Mouse (Mus musculus) B cell, adult 2 months (primary cell): Measurements from ENCODE around the gene Lsp1.
A peak's percentile ranks its signal among the peaks of the same experiment; 100 is the strongest.

Experiments used
- DNase-seq, 2 experiments: peaks; one replicate each; pipeline ENCODE4 v3.0.0; 2022

Gene Lsp1

DNA sequence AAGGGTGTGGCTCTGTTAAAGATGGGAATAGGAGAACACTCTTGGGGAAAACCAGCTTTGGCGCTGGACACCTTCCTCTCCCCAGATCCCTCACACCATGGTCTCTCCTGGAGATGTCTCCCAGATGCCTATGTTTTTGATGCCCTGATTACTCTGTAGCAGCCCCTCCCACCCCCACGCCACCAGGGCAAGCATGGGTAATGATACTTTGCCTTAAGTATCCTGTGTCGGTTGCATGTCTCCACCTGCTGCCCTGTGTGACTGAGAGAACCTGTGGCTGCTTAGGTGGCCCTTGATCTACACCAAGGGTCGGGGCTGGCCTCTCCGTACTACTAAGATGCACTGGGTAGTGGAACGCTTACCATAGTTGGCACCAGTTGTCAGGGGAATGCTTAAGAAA lies 17.4 kb downstream of the Lsp1 start:
- DNase-seq, result no peak

GRCm38 (mm10) chr7:142478574-142478973 lies 18.0 kb downstream of the Lsp1 start:
- DNase-seq, result no peak

DNA sequence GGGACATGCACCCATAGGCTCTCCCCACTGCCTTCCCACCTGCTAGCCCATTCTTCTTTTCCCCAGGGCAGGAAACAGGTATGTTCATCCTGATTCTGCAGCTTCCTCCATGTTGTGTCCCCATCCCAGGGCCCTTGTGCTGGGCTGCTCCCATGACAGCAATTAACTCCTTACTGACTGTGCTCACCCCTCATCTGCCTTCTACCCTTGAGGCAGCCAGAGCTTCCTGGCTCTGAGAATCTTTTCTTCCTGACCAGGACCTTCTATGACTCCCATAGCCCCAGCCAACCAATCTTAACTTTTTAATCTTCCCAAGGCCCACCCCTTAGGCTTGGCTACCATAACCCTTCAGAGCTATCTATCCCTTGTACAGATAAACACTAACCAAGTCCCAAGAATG lies 18.7 kb downstream of the Lsp1 start:
- DNase-seq, result no peak

DNA sequence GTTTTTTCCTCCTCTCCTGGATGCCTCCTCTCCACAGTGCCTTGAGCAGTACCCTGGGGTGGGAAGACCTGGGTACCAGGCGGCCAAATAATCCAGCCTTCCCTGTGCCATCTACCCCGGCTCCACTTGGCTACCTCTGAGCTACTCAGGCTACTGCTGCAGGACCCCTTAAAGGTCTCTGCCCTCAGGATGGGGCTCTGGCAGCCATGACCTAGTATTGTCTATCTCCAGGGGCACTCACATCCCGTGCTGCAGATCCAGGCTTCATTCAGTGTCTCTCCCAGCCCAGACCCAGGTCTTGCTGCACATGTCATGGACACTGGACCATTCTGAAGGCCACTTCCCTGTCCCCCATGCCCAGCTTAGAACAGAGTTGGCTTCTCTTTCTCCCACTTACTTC lies 19.3 kb downstream of the Lsp1 start:
- no peak for DNase-seq

- DNase-seq, result no peak
Observed at GRCm38 (mm10) chr7:142480661-142481060, 20.1 kb downstream of the Lsp1 start.

- peak; percentile 34 to 38 for DNase-seq
Observed at GRCm38 (mm10) chr7:142481186-142481567, 20.6 kb downstream of the Lsp1 start.

GRCm38 (mm10) chr7:142481568-142482255 lies 21.1 kb downstream of the Lsp1 start:
- no peak for DNase-seq

DNA sequence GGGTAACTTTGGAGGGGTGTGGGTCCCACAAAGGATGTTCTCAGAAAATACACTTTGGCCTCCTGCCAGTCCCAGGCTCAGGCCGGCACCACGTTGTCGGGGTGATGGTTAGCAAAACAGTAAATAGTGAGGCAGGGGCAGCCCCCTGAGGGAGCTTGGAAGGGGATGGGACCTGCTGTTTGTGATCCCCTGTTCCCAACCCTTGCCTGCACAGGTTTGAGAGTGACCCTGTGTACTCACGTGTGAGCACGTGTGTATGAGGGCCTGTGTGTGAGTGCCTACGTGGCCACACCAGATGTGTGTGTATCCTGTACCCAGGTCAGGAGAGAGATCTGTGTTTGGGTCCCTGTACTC lies 21.6 kb downstream of the Lsp1 start:
- no peak for DNase-seq

DNA sequence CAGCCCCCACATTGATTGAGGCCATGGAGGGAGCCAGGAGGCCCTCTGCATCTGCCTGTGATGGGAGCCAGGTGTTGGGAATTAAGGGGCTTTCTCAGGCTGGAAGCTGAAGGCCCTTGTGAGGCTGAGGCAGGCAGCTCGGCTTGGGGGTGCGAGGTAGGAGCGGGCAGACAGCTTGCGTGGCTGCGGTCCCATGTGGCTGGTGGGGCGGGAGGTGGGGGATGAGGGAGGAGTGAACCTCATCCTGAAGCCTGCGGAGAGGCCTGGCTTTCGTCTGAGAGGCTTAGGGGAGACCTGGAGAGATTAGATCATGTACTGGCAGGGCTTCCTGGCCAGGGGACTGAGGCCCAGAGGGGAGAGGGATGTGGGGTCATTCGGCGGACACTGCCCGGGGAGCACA lies 22.5 kb downstream of the Lsp1 start:
- DNase-seq, result no peak

DNA sequence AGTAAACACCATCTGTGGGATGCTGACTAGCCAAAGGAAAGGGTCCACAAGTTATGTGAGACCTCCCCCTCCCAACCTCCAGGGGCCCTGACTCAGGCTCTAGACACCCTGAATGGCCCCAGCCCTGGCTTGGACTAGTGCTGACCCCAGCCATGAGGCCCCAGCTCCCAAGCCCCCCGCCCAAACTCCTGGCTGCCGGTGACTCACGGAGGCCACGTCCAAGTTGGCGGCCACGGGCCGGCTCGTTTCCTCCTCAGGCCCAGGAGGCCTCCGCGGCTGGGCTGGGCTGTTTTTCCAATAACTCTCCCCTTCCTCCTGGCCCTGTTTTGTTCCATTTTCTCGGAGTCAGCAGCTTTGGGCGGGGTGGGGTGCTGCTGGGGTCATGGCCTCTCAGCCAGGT lies 24.2 kb downstream of the Lsp1 start:
- DNase-seq, result no peak

DNA sequence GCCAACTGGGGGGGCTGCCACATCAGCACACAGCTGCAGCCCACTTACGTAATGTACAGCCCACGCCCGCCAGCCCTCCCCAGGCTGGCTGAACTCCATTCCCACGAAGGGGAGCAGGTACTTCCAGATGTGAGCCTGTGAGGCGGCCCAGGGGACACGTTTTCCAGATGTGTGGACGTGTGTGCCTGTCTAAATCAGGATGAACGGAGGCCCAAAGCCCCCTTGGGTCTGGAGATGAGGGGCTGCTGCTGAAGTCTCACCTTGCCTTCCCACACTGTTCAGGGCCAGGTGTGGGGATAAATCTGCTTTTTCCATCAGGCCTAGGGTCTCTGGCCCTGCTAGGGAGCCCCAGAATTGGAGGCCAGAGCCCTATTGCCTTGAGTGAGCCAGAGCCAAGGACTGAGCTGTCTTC lies 26.1 kb downstream of the Lsp1 start:
- no peak for DNase-seq

DNA sequence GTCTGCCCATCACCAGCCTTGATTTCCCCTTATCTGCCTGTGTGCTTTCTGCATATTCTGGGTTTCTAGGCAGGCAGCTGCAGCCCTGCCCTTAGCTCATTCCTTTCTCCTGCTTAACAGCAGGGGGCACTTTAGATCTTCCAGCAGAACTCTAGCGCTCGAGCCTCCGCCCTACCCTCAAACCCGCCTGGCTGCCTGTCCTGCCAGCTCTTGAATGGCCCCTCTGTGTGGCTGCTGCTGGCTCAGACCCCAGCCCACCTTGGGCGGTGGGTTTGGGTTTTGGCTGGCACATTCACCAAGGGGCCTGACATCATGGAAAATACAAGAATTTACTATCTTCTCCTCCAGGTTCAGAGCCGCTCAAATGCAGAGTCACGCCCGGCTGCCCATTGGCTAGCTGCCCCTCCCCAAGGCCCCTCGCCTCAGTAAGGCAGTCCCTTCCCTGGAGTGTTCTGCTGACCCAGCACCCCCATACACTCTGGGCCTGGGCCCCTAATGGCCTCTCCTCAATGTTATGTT lies 26.8 kb downstream of the Lsp1 start:
- DNase-seq, result no peak

DNA sequence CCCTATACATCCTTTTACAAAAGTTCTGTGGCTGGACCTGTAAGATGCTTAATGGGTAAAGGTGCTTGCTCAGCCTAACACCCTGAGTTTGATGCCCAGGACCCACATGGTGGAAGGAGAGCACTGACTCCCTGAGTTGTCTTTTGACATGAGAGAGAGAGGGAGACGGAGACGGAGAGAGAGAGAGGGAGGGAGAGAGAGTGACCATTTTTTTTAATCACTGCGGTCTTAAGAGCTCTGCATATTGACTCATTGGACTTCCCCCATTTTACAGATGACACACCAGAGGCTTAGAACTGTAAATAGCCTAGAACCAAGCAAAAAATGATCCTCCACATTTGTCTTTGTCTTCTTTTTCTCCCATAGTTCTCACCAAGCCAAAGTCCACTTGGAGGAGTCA lies 27.4 kb downstream of the Lsp1 start:
- no peak for DNase-seq

DNA sequence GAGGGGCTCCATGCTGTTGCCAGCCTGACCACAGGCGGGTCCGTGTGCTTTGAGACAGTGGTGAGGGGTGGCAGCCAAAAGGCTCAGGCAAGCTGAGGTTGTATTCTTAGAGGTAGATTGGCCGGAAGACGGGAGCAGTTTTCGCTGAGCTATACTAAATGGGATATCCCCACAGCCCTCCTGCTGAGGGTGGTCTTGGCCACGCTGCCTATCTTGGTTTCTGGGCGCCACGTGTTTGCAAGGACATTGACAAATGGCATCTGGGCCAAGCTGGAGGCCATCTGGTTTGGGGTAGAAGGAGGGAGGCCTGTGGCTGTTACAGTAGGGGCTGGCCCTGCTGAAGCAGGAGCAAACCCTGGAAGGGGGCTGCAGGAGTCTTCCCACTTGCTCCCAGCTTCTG lies 32.9 kb downstream of the Lsp1 start:
- no peak for DNase-seq

DNA sequence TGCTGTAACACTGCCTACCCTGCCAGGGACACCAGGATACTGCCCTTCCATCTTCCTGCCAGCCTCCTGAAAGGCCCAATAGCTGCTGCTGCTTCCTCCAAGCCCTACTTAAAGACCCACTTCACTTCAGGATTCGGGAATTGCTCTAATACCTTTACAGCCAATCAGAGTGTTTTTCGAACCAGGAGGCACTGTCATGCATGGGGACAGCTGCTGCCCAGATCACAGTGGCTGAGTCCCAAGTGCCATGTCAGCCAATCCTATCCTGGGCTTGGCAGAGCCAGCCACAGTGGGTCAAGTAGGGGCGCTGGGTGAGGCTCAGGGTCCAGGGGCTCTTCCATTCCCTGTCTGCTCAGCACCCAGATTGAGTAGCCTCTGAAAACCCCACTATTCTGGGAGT lies 35.5 kb downstream of the Lsp1 start:
- no peak for DNase-seq

GRCm38 (mm10) chr7:142496800-142497199 lies 36.2 kb downstream of the Lsp1 start:
- DNase-seq, result peak; percentile 26 to 42

GRCm38 (mm10) chr7:142497775-142498174 lies 37.2 kb downstream of the Lsp1 start:
- peak; percentile 35 to 50 for DNase-seq

DNA sequence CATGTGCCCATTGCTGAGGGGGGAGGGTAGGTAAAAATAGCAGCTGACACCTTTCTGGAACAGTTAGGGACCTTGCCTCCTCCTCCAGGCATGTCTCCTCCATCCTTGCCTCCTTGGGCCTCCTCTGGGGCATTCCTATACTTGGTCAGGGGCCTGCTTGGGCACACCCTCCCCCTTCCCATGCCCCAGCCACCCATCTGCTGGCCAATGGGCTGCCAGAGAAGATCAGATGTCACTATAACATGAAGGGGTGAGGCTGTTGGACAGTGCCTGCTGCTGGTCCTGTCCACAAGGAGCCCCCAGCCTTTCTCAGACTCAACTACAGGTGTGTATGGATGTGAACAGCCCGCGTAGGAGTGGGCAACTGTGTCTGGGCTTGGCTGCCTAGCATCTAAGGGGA lies 38.0 kb downstream of the Lsp1 start, which contains the start of gene Tnnt3:
TSS of gene Tnnt3 (plus strand) at position 262 of the 400 bp plus-strand sequence.
- DNase-seq, result no peak

DNA sequence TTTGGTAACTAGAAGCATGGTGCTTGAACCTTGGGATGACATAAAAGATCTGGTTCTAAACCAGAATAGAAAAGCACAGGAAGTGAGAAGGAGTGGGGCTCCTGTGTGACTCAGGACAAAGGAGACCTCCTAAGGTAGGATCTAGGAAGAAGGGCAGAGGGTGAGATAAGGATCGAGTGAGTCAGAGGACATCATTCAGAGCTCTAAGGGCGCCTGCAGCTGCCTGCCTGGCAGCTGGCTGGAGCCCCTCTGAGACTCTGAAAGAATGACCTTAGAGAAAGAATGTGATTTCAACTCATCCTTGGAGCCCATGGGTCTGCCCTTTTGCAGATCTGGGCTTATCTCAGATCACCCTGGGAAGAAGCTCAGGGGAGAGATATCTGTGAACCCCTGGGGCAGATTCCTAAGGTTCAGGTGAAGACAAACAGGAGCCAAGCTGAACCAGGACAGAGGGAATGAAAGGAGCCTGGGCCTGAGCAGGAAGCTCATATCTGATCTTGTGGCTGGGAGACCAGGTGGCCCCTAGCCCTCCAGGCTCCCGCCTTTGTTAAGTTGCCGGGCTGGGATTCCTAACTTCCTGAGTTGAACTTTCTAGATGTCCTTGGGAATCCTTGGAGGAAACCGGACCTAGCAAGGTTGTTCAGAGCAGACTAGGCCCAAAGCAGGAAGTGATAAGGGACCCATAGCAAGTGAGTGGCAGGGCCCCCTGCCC lies 38.6 kb downstream of the Lsp1 start:
- no peak for DNase-seq

- no peak for DNase-seq
Observed at GRCm38 (mm10) chr7:142500032-142500431, 39.4 kb downstream of the Lsp1 start.

DNA sequence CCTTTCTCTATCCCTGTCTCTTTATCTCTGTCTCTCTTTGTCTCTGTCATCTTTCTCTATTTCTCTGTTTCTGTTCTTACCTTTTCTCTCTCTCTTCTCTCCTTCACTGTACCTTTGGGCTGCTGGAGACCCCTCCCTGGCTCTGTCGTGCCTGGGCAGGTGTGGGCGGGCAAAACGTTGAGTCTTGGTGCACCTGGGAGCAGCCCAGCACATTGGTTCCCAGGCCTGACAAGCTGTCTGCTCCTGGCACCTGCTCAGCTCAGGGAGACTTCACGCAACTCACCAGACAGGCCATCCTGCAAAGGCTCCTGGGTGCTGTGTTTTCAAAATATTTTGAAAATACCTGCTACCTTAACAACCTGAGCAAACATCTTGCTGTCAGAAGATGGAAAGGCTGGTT lies 42.6 kb downstream of the Lsp1 start:
- DNase-seq, result no peak

DNA sequence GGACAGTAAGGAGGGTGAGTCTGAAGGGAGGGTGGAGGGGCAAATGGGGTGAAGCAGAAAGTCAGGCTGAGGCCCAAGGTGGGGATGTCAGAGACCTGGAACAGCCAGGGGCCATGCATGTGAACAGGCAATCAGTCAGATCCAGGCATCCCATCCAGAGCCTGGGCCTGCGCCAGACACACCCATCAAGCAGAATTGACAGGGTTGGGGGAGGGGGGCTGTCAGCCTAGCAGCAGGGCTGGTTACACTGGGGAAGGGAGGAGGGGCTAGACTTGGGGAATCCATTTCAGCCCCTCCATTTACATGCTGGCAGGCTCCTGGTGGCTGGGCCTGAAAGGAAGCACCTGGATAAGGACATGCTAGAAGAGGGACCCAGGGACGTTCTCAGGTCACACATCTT lies 45.3 kb downstream of the Lsp1 start:
- DNase-seq, result no peak

GRCm38 (mm10) chr7:142506501-142506900 lies 45.9 kb downstream of the Lsp1 start:
- no peak for DNase-seq

GRCm38 (mm10) chr7:142507453-142507852 lies 46.8 kb downstream of the Lsp1 start:
- DNase-seq, result no peak

GRCm38 (mm10) chr7:142509518-142509917 lies 48.9 kb downstream of the Lsp1 start:
- DNase-seq, result no peak
